Mouse (Mus musculus) liver, embryonic 11.5 days (tissue): ENCODE results near the gene P2ry14. TPM values are rescaled to one million over a fixed set of nuclear protein-coding genes. Genes with fewer than 3 reads are reported as not detected.
A peak's percentile ranks its signal among the peaks of the same experiment; 100 is the strongest.
"Not testable (repeated sequence)": the region's sequence is repeated elsewhere in the genome, so short reads cannot be mapped to it uniquely, and the experiment has no call there.

Experiments
- ATAC-seq: fragments of 200-750 bp; cut with Nextera tagmentation; replicated peaks from 2 replicates; pipeline ENCODE4 v1.8.0; 2017; ENCODE audit warnings: moderate number of reproducible peaks, mild to moderate bottlenecking, moderate TSS enrichment, moderate library complexity; ENCODE audit not compliant: low FRiP score
- DNase-seq: peaks from one replicate; pipeline ENCODE4 v3.0.0-alpha.2; 2017; ENCODE audit warnings: low spot score
- H3K27ac ChIP-seq: fragments of 300-500 bp; sonication (generic); 2 replicates; pipeline ENCODE4 v1.5.1; 2014; ENCODE audit warnings: mild to moderate bottlenecking, low read depth, low read length, control low read depth
- H3K27me3 ChIP-seq: fragments of 300-500 bp; sonication (generic); replicated peaks from 2 replicates; pipeline ENCODE4 v1.6.1; 2014; ENCODE audit warnings: low read length, mixed read lengths; ENCODE audit not compliant: control insufficient read depth, insufficient read depth
- H3K36me3 ChIP-seq: fragments of 300-500 bp; sonication (generic); 2 replicates; pipeline ENCODE4 v1.6.1; 2014; ENCODE audit warnings: mild to moderate bottlenecking, low read length, moderate library complexity, mixed read lengths; ENCODE audit not compliant: control insufficient read depth, insufficient read depth
- H3K4me1 ChIP-seq: fragments of 300-500 bp; sonication (generic); replicated peaks from 2 replicates; pipeline ENCODE4 v1.6.1; 2014; ENCODE audit warnings: low read length, mixed read lengths; ENCODE audit not compliant: control insufficient read depth, insufficient read depth
- H3K4me2 ChIP-seq: fragments of 300-500 bp; sonication (generic); 2 replicates; pipeline ENCODE4 v1.6.1; 2014; ENCODE audit warnings: mild to moderate bottlenecking, control low read depth, moderate library complexity
- H3K4me3 ChIP-seq: fragments of 300-500 bp; sonication (generic); 2 replicates; pipeline ENCODE4 v1.5.1; 2014; ENCODE audit warnings: low read depth, low read length, control low read depth
- H3K9ac ChIP-seq: fragments of 300-500 bp; sonication (generic); 2 replicates; pipeline ENCODE4 v1.6.1; 2014; ENCODE audit warnings: low read depth, low read length, control low read depth
- H3K9me3 ChIP-seq: fragments of 300-500 bp; sonication (generic); 2 replicates; pipeline ENCODE4 v1.6.1; 2016; ENCODE audit warnings: low read length, inconsistent platforms, mixed read lengths; ENCODE audit not compliant: control insufficient read depth
- WGBS: fragments of 180-500 bp; shearing (Covaris S2); extraction: QIAGEN DNeasy Blood & Tissue Kit; methylation state at CpG from one replicate; pipeline ENCODE4 v1.1.7; 2014; 5-methylcytosine and 5-hydroxymethylcytosine counted together
- polyA plus RNA-seq: library from polyadenylated mRNA; unstranded; fragments of >200 nt; fragmentation: Nextera tagmentation; extraction: Ambion mirVana; gene quantifications from 2 replicates; pipeline ENCODE4 v1.2.1, GENCODE M21; 2014

P2ry14 gene
- polyA plus RNA-seq, 1 experiment from 2014 or later = 3.6 TPM

GRCm38 (mm10) chr3:59080293-59080916 is 73.0 kb downstream of the P2ry14 start:
- Histone ChIP-seq H3K27ac (no peak overlapping the region), H3K4me1 (peaks cover 7% of the 10 kb centered on the region; the same call in 1 of the 2 replicates), H3K9me3 (no peaks in the 10 kb centered on the region), H3K4me3 (no peak overlapping the region), H3K36me3 (no peaks in the 10 kb centered on the region), H3K27me3 (no peaks in the 10 kb centered on the region), H3K4me2 (no peak overlapping the region), H3K9ac (no peak overlapping the region)
- ATAC-seq = no peak
- WGBS = 32% methylated on average over 6 of the region's 6 CpGs
- no peak for DNase-seq

DNA sequence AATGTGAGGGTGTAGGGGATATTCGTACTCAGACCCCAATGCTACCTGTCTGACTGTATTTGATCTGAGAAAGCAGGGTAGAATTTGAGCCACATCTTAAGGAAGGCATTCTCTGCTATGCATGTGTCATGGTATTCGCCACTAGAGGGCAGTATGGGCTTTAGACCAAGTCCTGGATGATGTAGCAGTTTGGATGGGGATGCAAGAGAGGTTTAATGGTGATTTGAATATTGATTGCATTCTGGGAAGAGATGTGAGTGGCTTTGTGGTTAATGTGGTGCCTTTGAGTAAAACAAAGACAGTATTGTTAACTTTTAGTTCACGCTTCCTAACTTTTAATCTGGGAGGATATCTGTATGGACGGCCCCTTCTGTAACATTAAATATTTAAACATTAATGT is 74.1 kb downstream of the P2ry14 start:
- H3K4me3 ChIP-seq = no peak overlapping the region
- no peaks in the 10 kb centered on the region for H3K27me3 ChIP-seq
- WGBS = 34% methylated on average over 4 of the region's 4 CpGs
- no peak for DNase-seq
- no peak overlapping the region for H3K9ac ChIP-seq
- peaks cover 7% of the 10 kb centered on the region; the same call in 1 of the 2 replicates for H3K4me1 ChIP-seq
- ATAC-seq = peak; percentile 63
- no peaks in the 10 kb centered on the region for H3K9me3 ChIP-seq
- no peak overlapping the region for H3K27ac ChIP-seq
- no peaks in the 10 kb centered on the region for H3K36me3 ChIP-seq
- H3K4me2 ChIP-seq = no peak overlapping the region

DNA sequence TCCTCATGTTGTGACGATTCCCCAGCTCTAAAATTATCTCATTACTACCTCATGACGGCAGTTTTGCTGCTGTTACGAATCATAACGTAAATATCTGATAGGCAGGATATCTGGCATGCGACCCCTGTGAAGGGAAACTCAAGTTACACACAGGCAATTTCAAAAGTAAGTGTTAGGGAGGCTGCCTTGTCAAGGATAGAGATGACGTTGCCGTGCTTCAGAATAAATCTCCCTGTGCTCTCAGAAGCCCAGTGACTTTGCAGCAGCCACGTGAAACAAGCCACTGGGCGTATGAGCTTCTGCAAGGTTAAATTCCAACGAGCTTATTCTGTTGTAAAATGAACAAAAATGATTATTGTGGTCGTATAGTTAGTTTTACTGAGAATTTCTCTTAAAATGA is 74.8 kb downstream of the P2ry14 start:
- H3K27ac ChIP-seq = no peak overlapping the region
- H3K4me3 ChIP-seq = no peak overlapping the region
- peaks cover 7% of the 10 kb centered on the region; the same call in 1 of the 2 replicates for H3K4me1 ChIP-seq
- DNase-seq = no peak
- no peaks in the 10 kb centered on the region for H3K9me3 ChIP-seq
- WGBS = 69% methylated on average over 11 of the region's 11 CpGs
- H3K27me3 ChIP-seq = no peaks in the 10 kb centered on the region
- no peak overlapping the region for H3K4me2 ChIP-seq
- no peak overlapping the region for H3K9ac ChIP-seq
- no peak for ATAC-seq
- no peaks in the 10 kb centered on the region for H3K36me3 ChIP-seq

GRCm38 (mm10) chr3:59077278-59077677 is 76.1 kb downstream of the P2ry14 start:
- no peak overlapping the region for H3K9ac ChIP-seq

GRCm38 (mm10) chr3:59069071-59069470 is 84.3 kb downstream of the P2ry14 start:
- not testable (repeated sequence) for H3K4me2 ChIP-seq, H3K27ac ChIP-seq, ATAC-seq, H3K27me3 ChIP-seq, DNase-seq, H3K36me3 ChIP-seq, H3K9me3 ChIP-seq, H3K4me1 ChIP-seq, H3K9ac ChIP-seq, H3K4me3 ChIP-seq
- 53% methylated on average over 1 of the region's 1 CpGs for WGBS

More at GRCm38 (mm10) chr3:59077278-59077677, 76.1 kb downstream of the P2ry14 start:
- Histone ChIP-seq H3K36me3 (no peaks in the 10 kb centered on the region), H3K4me1 (peaks cover 7% of the 10 kb centered on the region; the same call in 1 of the 2 replicates), H3K27ac (no peak overlapping the region), H3K4me3 (no peak overlapping the region), H3K4me2 (no peak overlapping the region), H3K27me3 (no peaks in the 10 kb centered on the region), H3K9me3 (no peaks in the 10 kb centered on the region)
- WGBS = 48% methylated on average over 4 of the region's 4 CpGs
- ATAC-seq = no peak
- no peak for DNase-seq

- H3K4me2 ChIP-seq = no peak overlapping the region
- DNase-seq = no peak
- no peaks in the 10 kb centered on the region for H3K27me3 ChIP-seq
- no peak for ATAC-seq
- H3K27ac ChIP-seq = no peak overlapping the region
- no peaks in the 10 kb centered on the region for H3K9me3 ChIP-seq
- no peak overlapping the region for H3K9ac ChIP-seq
- peaks cover 9% of the 10 kb centered on the region for H3K4me1 ChIP-seq
- no peaks in the 10 kb centered on the region for H3K36me3 ChIP-seq
- H3K4me3 ChIP-seq = no peak overlapping the region
- WGBS = 83% methylated on average over 8 of the region's 8 CpGs
Measured at GRCm38 (mm10) chr3:59066558-59067294, 86.7 kb downstream of the P2ry14 start.

GRCm38 (mm10) chr3:59065937-59066336 is 87.5 kb downstream of the P2ry14 start:
- Histone ChIP-seq H3K36me3 (no peaks in the 10 kb centered on the region), H3K9ac (no peak overlapping the region), H3K27ac (no peak overlapping the region), H3K27me3 (no peaks in the 10 kb centered on the region), H3K4me1 (peaks cover 9% of the 10 kb centered on the region), H3K4me2 (no peak overlapping the region), H3K9me3 (no peaks in the 10 kb centered on the region), H3K4me3 (no peak overlapping the region)
- no peak for DNase-seq
- no peak for ATAC-seq
- 84% methylated on average over 3 of the region's 3 CpGs for WGBS
